8 mouse cellular contexts compared by ENCODE assay signal in genomic region chr10:62847069-62847626, GRCm38 (mm10). TPM values are rescaled to one million over a fixed set of nuclear protein-coding genes. Genes with fewer than 3 reads are reported as not detected.
DNase-seq lines count a peak whose midpoint lies in the region; ATAC-seq and TF ChIP-seq lines count a peak whose summit lies in the region.

No protein-coding gene starts in this region.

- ATAC-seq in kidney, embryonic 16.5 days (ENCODE audit: low FRiP score, low TSS enrichment) = no peak
- ATAC-seq in midbrain, embryonic 11.5 days (ENCODE audit: low FRiP score) = no peak

- no peak overlapping the region for H3K4me2 ChIP-seq in kidney, embryonic 16.5 days (replicated peaks; ENCODE audit: low read depth, low read length)
- no peak overlapping the region for H3K4me2 ChIP-seq in midbrain, embryonic 11.5 days

- no peak overlapping the region for H3K4me3 ChIP-seq in gastrocnemius, adult 2 months
- H3K4me3 ChIP-seq in kidney, embryonic 16.5 days (ENCODE audit: low read length) = no peak overlapping the region
- H3K4me3 ChIP-seq in midbrain, embryonic 11.5 days (ENCODE audit: low read depth, low read length) = no peak overlapping the region

- no peaks in the 10 kb centered on the region for H3K27me3 ChIP-seq in kidney, embryonic 16.5 days (ENCODE audit: insufficient read depth, low read length)
- no peaks in the 10 kb centered on the region for H3K27me3 ChIP-seq in midbrain, embryonic 11.5 days (ENCODE audit: control insufficient read depth, insufficient read depth, low read length)

- no peak overlapping the region for H3K27ac ChIP-seq in gastrocnemius, adult 2 months
- peak overlapping the region; percentile 39; the same call in 1 of the 2 replicates for H3K27ac ChIP-seq in kidney, embryonic 16.5 days (ENCODE audit: low read length)
- no peak overlapping the region for H3K27ac ChIP-seq in midbrain, embryonic 11.5 days (ENCODE audit: low read depth, low read length)

- WGBS in kidney, embryonic 16.5 days = 53% methylated on average over 12 of the region's 12 CpGs
- WGBS in midbrain, embryonic 11.5 days = 86% methylated on average over 12 of the region's 12 CpGs

- no peaks in the 10 kb centered on the region for H3K9me3 ChIP-seq in kidney, embryonic 16.5 days (ENCODE audit: low read length)
- H3K9me3 ChIP-seq in midbrain, embryonic 11.5 days (ENCODE audit: control insufficient read depth, low read length) = no peaks in the 10 kb centered on the region

- H3K36me3 ChIP-seq in kidney, embryonic 16.5 days (ENCODE audit: insufficient read depth, low read length) = no peaks in the 10 kb centered on the region
- no peaks in the 10 kb centered on the region for H3K36me3 ChIP-seq in midbrain, embryonic 11.5 days (ENCODE audit: control insufficient read depth, insufficient read depth, low read length)

- TF ChIP-seq CTCF in gastrocnemius, adult 2 months (IDR thresholded peaks at IDR 0.05) = peak; percentile 46

- peak; percentile 33 for DNase-seq in gastrocnemius, adult 2 months
- DNase-seq in gastrocnemius, adult 8-10 months (ENCODE audit: low spot score in 2 of 2) = no peak
- peak; percentile 6 for DNase-seq in urinary bladder, postnatal 14 days (ENCODE audit: low spot score)
- no peak for DNase-seq in urinary bladder, postnatal 10 days (ENCODE audit: low spot score)
- peak; percentile 57 for DNase-seq in lung, postnatal 10 days
- no peak for DNase-seq in thymus, adult 18-20 months
- no peak for DNase-seq in midbrain, embryonic 11.5 days (ENCODE audit: low spot score, missing footprints)

- intact Hi-C loops in gastrocnemius, adult 2 months (cut with DNase I) = no loop called here

- H3K9ac ChIP-seq in kidney, embryonic 16.5 days (replicated peaks; ENCODE audit: low read length) = no peak overlapping the region
- no peak overlapping the region for H3K9ac ChIP-seq in midbrain, embryonic 11.5 days (ENCODE audit: low read length)

- peaks cover 27% of the 10 kb centered on the region for H3K4me1 ChIP-seq in kidney, embryonic 16.5 days (ENCODE audit: insufficient read depth, low read length)
- no peaks in the 10 kb centered on the region for H3K4me1 ChIP-seq in midbrain, embryonic 11.5 days (ENCODE audit: control insufficient read depth, insufficient read depth, low read length)

RNA-seq across cellular contexts. Expression of gene Ccar1, which starts 55.1 kb away (rescaled TPM):
- total RNA-seq in gastrocnemius, adult 2 months (2021) = 10 to 100 TPM; 31.1 to 33.0 TPM
- total RNA-seq in gastrocnemius, adult 8-10 months (2022) = 10 to 100 TPM; 18.3 to 22.5 (median 21.9) TPM
- 148 and 149 TPM in 2 replicates for polyA plus RNA-seq in kidney, embryonic 16.5 days (2015; fragmentation: Nextera tagmentation; extraction: Ambion mirVana)
- polyA plus RNA-seq in midbrain, embryonic 11.5 days (2014; fragmentation: Nextera tagmentation; extraction: Ambion mirVana) = 159 and 168 TPM in 2 replicates

Comparison
In these comparisons a context has a peak if more than half of its experiments do, and no peak if none do; other contexts are left out.
1. DNase-seq: peak in gastrocnemius, adult 2 months (single experiment), urinary bladder, postnatal 14 days (single experiment) and lung, postnatal 10 days (single experiment); none in gastrocnemius, adult 8-10 months (0 of 2), urinary bladder, postnatal 10 days (single experiment), thymus, adult 18-20 months (0 of 2) and midbrain, embryonic 11.5 days (single experiment).